Mouse (Mus musculus): ENCODE measurements around the gene Ppp1r32.

GRCm38 (mm10) chr19:10429371-10429770, 53.4 kb downstream of the Ppp1r32 start:
- TF ChIP-seq POLR2A (IDR thresholded peaks at IDR 0.05; ENCODE audit: insufficient read depth, low read length) (no peak), CTCF (IDR thresholded peaks at IDR 0.05; ENCODE audit: low read depth, low read length) (no peak)

Measured in ES-Bruce4 (cell line).